Mouse (Mus musculus) stomach, embryonic 14.5 days (tissue): ENCODE data around the gene Sypl. TPM values are rescaled to one million over a fixed set of nuclear protein-coding genes. Genes with fewer than 3 reads are reported as not detected.
A peak's percentile ranks its signal among the peaks of the same experiment; 100 is the strongest.
"Not testable (repeated sequence)": the region's sequence is repeated elsewhere in the genome, so short reads cannot be mapped to it uniquely, and the experiment has no call there.

Experiments used
- ATAC-seq: fragments of 200-750 bp; cut with Nextera tagmentation; 2 replicates; pipeline ENCODE4 v1.8.0; 2017; ENCODE audit warnings: low read depth, moderate TSS enrichment; ENCODE audit not compliant: insufficient number of reproducible peaks, insufficient read depth, low FRiP score
- H3K27ac ChIP-seq: fragments of 300-500 bp; sonication (generic); 2 replicates; pipeline ENCODE4 v1.5.1; 2014; ENCODE audit warnings: mild to moderate bottlenecking, low read length, moderate library complexity, mixed read lengths
- H3K27me3 ChIP-seq: fragments of 300-500 bp; sonication (generic); 2 replicates; pipeline ENCODE4 v1.6.1; 2014; ENCODE audit warnings: low read length, control low read depth, mixed read lengths; ENCODE audit not compliant: control insufficient read depth, insufficient read depth
- H3K36me3 ChIP-seq: fragments of 300-500 bp; sonication (generic); 2 replicates; pipeline ENCODE4 v1.6.1; 2014; ENCODE audit warnings: mild to moderate bottlenecking, control low read depth, low read length, moderate library complexity, mixed read lengths; ENCODE audit not compliant: control insufficient read depth, insufficient read depth
- H3K4me1 ChIP-seq: fragments of 300-500 bp; sonication (generic); 2 replicates; pipeline ENCODE4 v1.6.1; 2014; ENCODE audit warnings: low read length, control low read depth, mixed read lengths; ENCODE audit not compliant: control insufficient read depth, insufficient read depth
- H3K4me2 ChIP-seq: fragments of 300-500 bp; sonication (generic); replicated peaks from 2 replicates; pipeline ENCODE4 v1.6.1; 2014; ENCODE audit warnings: low read depth, low read length, control low read depth
- H3K4me3 ChIP-seq: fragments of 300-500 bp; sonication (generic); 2 replicates; pipeline ENCODE4 v1.5.1; 2014; ENCODE audit warnings: low read depth, low read length, control low read depth
- H3K9ac ChIP-seq: fragments of 300-500 bp; sonication (generic); replicated peaks from 2 replicates; pipeline ENCODE4 v1.6.1; 2014; ENCODE audit warnings: low read depth, mild to moderate bottlenecking, control low read depth, low read length, moderate library complexity, mixed read lengths
- H3K9me3 ChIP-seq: fragments of 300-500 bp; sonication (generic); 2 replicates; pipeline ENCODE4 v1.6.1; 2016; ENCODE audit warnings: low read depth, low read length, control low read depth; ENCODE audit not compliant: control insufficient read depth
- WGBS: fragments of 180-500 bp; shearing (Covaris S2); extraction: QIAGEN DNeasy Blood & Tissue Kit; methylation state at CpG from one replicate; pipeline ENCODE4 v1.1.7; 2014; 5-methylcytosine and 5-hydroxymethylcytosine counted together
- polyA plus RNA-seq: library from polyadenylated mRNA; unstranded; fragments of >200 nt; fragmentation: Nextera tagmentation; extraction: Ambion mirVana; gene quantifications from 2 replicates; pipeline ENCODE4 v1.2.1, GENCODE M21; 2014

Gene Sypl
- polyA plus RNA-seq, 1 experiment from 2014 or later, result 137 TPM

GRCm38 (mm10) chr12:32975501-32975900 lies 21.8 kb downstream of the Sypl start:
- H3K36me3 ChIP-seq, result peaks cover 4% of the 10 kb centered on the region; the same call in 1 of the 2 replicates

GRCm38 (mm10) chr12:32982631-32983030 lies 28.9 kb downstream of the Sypl start:
- Histone ChIP-seq H3K9ac (no peak overlapping the region), H3K27me3 (no peaks in the 10 kb centered on the region), H3K27ac (no peak overlapping the region), H3K4me2 (no peak overlapping the region), H3K9me3 (no peaks in the 10 kb centered on the region), H3K4me3 (no peak overlapping the region), H3K36me3 (no peaks in the 10 kb centered on the region), H3K4me1 (no peaks in the 10 kb centered on the region)
- no peak for ATAC-seq
- WGBS, result 92% methylated on average over 1 of the region's 1 CpGs

More at GRCm38 (mm10) chr12:32975501-32975900, 21.8 kb downstream of the Sypl start:
- H3K27ac ChIP-seq, result no peak overlapping the region
- no peak overlapping the region for H3K4me2 ChIP-seq
- no peaks in the 10 kb centered on the region for H3K4me1 ChIP-seq
- 53% methylated on average over 3 of the region's 3 CpGs for WGBS
- H3K9ac ChIP-seq, result no peak overlapping the region
- no peaks in the 10 kb centered on the region for H3K27me3 ChIP-seq
- H3K4me3 ChIP-seq, result no peak overlapping the region
- H3K9me3 ChIP-seq, result no peaks in the 10 kb centered on the region
- no peak for ATAC-seq

- 89% methylated on average over 1 of the region's 1 CpGs for WGBS
- no peak for ATAC-seq
- Histone ChIP-seq H3K4me3 (no peak overlapping the region), H3K9me3 (no peaks in the 10 kb centered on the region), H3K9ac (no peak overlapping the region), H3K27me3 (no peaks in the 10 kb centered on the region), H3K4me2 (no peak overlapping the region), H3K36me3 (no peaks in the 10 kb centered on the region), H3K27ac (no peak overlapping the region), H3K4me1 (no peaks in the 10 kb centered on the region)
These were observed 29.4 kb downstream of the Sypl start for GRCm38 (mm10) chr12:32983081-32983480.

- Histone ChIP-seq H3K4me2 (no peak overlapping the region), H3K9ac (no peak overlapping the region), H3K27me3 (no peaks in the 10 kb centered on the region), H3K9me3 (no peaks in the 10 kb centered on the region), H3K4me3 (no peak overlapping the region), H3K27ac (no peak overlapping the region), H3K36me3 (no peaks in the 10 kb centered on the region), H3K4me1 (no peaks in the 10 kb centered on the region)
- ATAC-seq, result no peak
- 65% methylated on average over 1 of the region's 1 CpGs for WGBS
These were observed 32.6 kb downstream of the Sypl start for GRCm38 (mm10) chr12:32986284-32986683.

GRCm38 (mm10) chr12:32989731-32990130 lies 36.0 kb downstream of the Sypl start:
- H3K4me2 ChIP-seq, result no peak overlapping the region
- H3K27me3 ChIP-seq, result no peaks in the 10 kb centered on the region
- no peaks in the 10 kb centered on the region for H3K9me3 ChIP-seq
- no peaks in the 10 kb centered on the region for H3K36me3 ChIP-seq
- H3K27ac ChIP-seq, result no peak overlapping the region
- peak; percentile 71; the same call in 1 of the 2 replicates for ATAC-seq
- H3K4me1 ChIP-seq, result no peaks in the 10 kb centered on the region
- 62% methylated on average over 12 of the region's 12 CpGs for WGBS
- H3K9ac ChIP-seq, result no peak overlapping the region
- no peak overlapping the region for H3K4me3 ChIP-seq

GRCm38 (mm10) chr12:32994081-32994480 lies 40.4 kb downstream of the Sypl start:
- WGBS, result 66% methylated on average over 5 of the region's 5 CpGs
- H3K27ac ChIP-seq, result no peak overlapping the region
- no peaks in the 10 kb centered on the region for H3K4me1 ChIP-seq

GRCm38 (mm10) chr12:32995081-32995834 lies 41.6 kb downstream of the Sypl start:
- Histone ChIP-seq H3K27me3 (no peaks in the 10 kb centered on the region), H3K27ac (no peak overlapping the region), H3K4me3 (no peak overlapping the region), H3K9me3 (no peaks in the 10 kb centered on the region), H3K36me3 (no peaks in the 10 kb centered on the region), H3K9ac (no peak overlapping the region), H3K4me2 (no peak overlapping the region), H3K4me1 (no peaks in the 10 kb centered on the region)
- WGBS, result 69% methylated on average over 4 of the region's 4 CpGs
- no peak for ATAC-seq

More at GRCm38 (mm10) chr12:32994081-32994480, 40.4 kb downstream of the Sypl start:
- Histone ChIP-seq H3K27me3 (no peaks in the 10 kb centered on the region), H3K9ac (no peak overlapping the region), H3K4me3 (no peak overlapping the region), H3K4me2 (no peak overlapping the region), H3K36me3 (no peaks in the 10 kb centered on the region), H3K9me3 (no peaks in the 10 kb centered on the region)
- ATAC-seq, result no peak

- H3K27me3 ChIP-seq, result no peaks in the 10 kb centered on the region
- no peak overlapping the region for H3K4me2 ChIP-seq
- H3K4me1 ChIP-seq, result no peaks in the 10 kb centered on the region
- H3K9me3 ChIP-seq, result no peaks in the 10 kb centered on the region
- H3K4me3 ChIP-seq, result no peak overlapping the region
- ATAC-seq, result no peak
- H3K9ac ChIP-seq, result no peak overlapping the region
- no peaks in the 10 kb centered on the region for H3K36me3 ChIP-seq
- no peak overlapping the region for H3K27ac ChIP-seq
- 73% methylated on average over 5 of the region's 5 CpGs for WGBS
These were observed 45.1 kb downstream of the Sypl start for GRCm38 (mm10) chr12:32998766-32999165.

- H3K36me3 ChIP-seq, H3K4me2 ChIP-seq, H3K9ac ChIP-seq, ATAC-seq, H3K4me1 ChIP-seq, H3K4me3 ChIP-seq, H3K27ac ChIP-seq, H3K27me3 ChIP-seq, H3K9me3 ChIP-seq: not testable (repeated sequence)
- WGBS, result 25% methylated on average over 3 of the region's 3 CpGs
These were observed 46.1 kb downstream of the Sypl start for GRCm38 (mm10) chr12:32999778-33000177.
